Mouse (Mus musculus) layer of hippocampus, adult 8-10 months (tissue): ENCODE measurements around the gene Slc15a2. TPM values are rescaled to one million over a fixed set of nuclear protein-coding genes. Genes with fewer than 3 reads are reported as not detected.

Experiments
- DNase-seq, 2 experiments: peaks; one replicate each; pipeline ENCODE4 v3.0.0; 2022; ENCODE audit warnings: low spot score in 2 of 2
- total RNA-seq, 4 experiments: library from RNA; stranded (reverse); gene quantifications; 2 replicates each; pipeline ENCODE4 v1.2.4; 2022

The Slc15a2 gene
- total RNA-seq, 4 experiments from 2014 or later = 40.6 to 49.4 (median 47.8) TPM

DNA sequence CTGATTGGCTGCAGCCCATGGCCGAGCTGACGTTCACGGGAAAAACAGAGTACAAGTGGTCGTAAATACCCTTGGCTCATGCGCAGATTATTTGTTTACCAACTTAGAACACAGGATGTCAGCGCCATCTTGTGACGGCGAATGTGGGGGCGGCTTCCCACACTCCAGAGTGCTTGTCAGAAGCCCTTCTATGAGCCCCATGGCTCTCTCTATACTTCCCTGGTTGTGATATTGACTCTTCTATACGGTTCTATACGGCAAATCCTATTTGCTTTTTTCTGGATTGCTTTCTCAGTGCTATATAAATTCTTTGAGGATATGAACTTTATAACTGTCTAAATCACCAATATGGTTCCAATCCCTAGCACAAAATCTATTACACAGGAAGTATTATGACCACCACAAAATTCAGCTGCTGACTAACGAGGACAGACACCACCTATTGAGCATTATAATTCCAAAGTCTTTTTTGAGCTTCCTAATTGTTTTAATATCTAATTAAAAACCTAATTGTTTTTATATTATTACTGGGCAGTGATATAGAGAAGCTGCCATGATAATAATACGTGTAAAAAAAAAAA lies 14.5 kb downstream of the Slc15a2 start:
- DNase-seq = peak in 1 of 2 experiments; percentile 17

- no peak for DNase-seq
Observed at GRCm38 (mm10) chr16:36751979-36752378, 32.8 kb downstream of the Slc15a2 start.

DNA sequence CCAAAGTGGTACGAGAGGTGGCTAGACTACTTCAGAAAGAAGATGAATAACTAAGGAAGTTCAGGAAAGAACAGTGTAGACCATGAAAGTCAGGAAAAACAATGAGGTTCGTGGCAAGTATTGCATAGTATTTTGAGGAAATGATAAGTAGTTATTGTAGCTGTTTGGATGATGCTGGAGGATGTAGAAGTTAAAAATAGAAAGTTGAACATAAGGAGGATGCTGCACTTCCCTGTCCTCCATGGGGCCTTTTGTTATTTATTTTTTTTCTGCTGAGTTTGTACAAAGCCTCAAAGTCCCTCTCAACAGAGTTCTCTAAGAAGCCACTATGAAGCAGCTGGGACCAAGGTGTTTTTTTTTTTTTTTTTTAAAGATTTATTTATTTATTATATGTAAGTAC lies 37.0 kb downstream of the Slc15a2 start:
- no peak for DNase-seq

- no peak for DNase-seq
Observed at GRCm38 (mm10) chr16:36747068-36747467, 37.7 kb downstream of the Slc15a2 start.

DNA sequence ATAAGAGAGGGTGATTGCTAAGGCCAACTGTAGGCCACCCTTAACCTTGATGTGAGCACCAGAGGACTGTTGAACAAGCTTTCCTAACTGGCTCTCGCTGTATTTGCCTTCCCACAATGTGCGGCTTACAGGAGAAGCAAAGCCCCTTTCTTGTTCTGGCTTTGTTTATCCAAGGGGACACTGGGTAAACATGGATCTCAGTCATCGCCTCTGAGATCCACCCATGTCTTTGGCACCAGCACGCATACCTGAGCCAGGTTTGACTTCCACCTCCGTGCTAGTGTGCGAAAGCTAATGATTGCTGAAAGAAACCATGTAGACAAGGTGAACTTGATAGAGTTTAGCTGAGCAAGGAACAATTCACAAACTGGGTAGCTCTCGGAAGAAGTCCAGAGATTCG lies 41.2 kb downstream of the Slc15a2 start:
- no peak for DNase-seq

- no peak for DNase-seq
Observed at GRCm38 (mm10) chr16:36739404-36739930, 45.3 kb downstream of the Slc15a2 start.

- DNase-seq = no peak
Observed at GRCm38 (mm10) chr16:36735421-36735820, 49.3 kb downstream of the Slc15a2 start.

DNA sequence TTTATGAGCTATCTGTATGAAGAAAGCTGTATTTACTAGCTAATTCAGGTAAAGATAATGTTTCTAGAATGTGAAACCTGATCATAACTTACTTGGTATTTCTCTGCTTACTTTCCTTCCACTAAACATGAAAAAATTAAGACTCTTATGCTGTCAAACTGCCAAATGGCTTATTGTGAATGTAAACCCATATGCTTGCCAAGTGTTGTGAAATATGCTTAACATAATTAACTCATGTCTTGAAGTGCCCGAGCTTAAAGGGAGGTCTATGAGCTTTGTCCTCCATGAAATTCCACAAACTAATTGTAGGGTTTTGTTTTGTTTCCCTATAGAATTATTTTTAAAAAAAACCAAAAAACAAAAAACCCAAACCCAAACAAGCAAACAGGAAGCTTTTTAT lies 50.9 kb downstream of the Slc15a2 start:
- no peak for DNase-seq

- DNase-seq = no peak
Observed at GRCm38 (mm10) chr16:36732572-36732971, 52.2 kb downstream of the Slc15a2 start.

- DNase-seq = no peak
Observed at GRCm38 (mm10) chr16:36728959-36729358, 55.8 kb downstream of the Slc15a2 start.

GRCm38 (mm10) chr16:36723880-36724443 lies 60.8 kb downstream of the Slc15a2 start:
- no peak for DNase-seq

DNA sequence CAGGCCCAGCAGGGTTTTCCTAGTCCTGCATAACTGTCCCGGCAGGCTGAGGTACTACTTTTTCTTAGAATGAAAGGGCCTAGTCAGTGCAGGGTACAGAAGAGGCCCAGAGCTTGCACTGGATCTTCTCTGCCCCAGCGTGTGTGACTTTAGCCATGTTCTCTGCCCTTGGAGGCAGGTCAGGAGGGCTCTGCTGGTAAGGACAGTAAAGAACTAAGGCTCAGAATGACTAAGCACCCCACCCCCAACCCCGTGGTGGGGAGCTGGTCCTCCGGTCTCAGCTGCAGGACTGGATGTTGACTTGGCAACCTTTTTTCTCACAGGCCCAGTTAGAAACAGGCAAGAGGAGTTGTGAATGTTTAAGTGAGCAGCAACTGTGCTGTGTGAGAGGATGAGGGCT lies 62.0 kb downstream of the Slc15a2 start:
- DNase-seq = no peak

GRCm38 (mm10) chr16:36720194-36721055 lies 64.3 kb downstream of the Slc15a2 start:
- no peak for DNase-seq

DNA sequence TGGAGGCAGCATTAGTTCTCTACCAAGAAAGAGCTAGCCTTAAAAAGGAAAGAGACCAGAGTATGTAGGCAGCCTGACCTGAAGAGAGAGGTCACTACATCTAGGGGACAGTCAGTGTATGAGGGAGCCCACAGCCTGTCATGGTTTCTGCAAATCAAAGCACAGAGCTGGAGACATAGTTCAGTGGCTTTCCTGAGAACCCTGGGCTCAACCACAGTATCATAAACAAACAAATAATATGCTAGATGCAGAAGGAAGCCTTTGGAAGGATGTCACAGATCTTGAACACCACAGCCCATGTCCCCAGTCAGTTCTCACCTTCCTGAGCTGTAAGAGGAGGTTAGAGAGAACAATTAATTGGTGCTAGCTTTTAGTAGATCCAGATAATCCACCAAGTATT lies 66.1 kb downstream of the Slc15a2 start:
- no peak for DNase-seq

GRCm38 (mm10) chr16:36717481-36717880 lies 67.3 kb downstream of the Slc15a2 start:
- no peak for DNase-seq

- DNase-seq = no peak
Observed at GRCm38 (mm10) chr16:36711760-36712159, 73.0 kb downstream of the Slc15a2 start.

GRCm38 (mm10) chr16:36710794-36711193 lies 74.0 kb downstream of the Slc15a2 start:
- no peak for DNase-seq

DNA sequence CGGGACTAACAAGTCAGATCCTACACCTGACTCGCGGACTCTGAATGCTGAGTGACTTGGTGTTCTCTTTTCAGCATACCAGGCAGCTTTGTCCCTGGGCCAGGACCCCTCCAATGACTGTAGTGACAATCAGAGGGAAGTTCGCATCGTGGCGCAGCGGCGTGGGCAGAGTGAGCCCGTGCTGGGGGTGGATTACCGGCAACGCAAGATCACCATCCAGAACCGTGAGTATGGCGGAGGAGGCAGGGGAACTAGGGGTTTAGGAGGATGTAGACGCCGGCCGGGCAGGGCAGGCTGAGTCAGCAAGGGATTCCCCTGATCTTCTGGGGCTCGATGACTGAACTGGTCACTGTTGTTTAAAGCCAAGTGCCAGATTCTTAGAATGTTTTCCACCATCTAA lies 75.4 kb downstream of the Slc15a2 start:
- no peak for DNase-seq

DNA sequence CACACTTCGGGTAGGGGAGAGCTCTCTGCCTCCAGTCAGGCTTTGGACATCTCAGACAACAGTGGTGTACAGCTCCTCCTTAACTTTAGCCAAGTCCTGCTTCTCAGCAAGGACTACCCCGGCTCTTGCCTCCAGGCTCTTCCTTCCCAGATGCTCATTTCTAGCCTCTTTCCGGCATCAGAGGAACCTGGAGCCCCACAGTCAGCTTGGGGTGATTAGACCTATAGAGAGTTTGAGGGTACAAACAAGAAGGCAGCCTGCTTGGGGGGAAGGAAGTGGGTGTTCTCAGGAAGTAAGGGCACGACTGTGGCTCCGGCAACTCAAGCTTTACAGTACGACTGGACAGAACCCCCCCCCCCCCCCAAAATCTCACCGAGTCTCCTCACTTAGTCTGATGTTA lies 76.0 kb downstream of the Slc15a2 start:
- DNase-seq = no peak

GRCm38 (mm10) chr16:36707702-36708423 lies 76.9 kb downstream of the Slc15a2 start:
- no peak for DNase-seq

GRCm38 (mm10) chr16:36700484-36700883 lies 84.3 kb downstream of the Slc15a2 start:
- DNase-seq = no peak
